Mouse (Mus musculus): ENCODE results near the gene Acot8. TPM values are rescaled to one million over a fixed set of nuclear protein-coding genes. Genes with fewer than 3 reads are reported as not detected.
A peak's percentile ranks its signal among the peaks of the same experiment; 100 is the strongest.

Gene Acot8
- 10 to 100 TPM; 13.1 to 13.5 TPM for total RNA-seq (2021)

DNA sequence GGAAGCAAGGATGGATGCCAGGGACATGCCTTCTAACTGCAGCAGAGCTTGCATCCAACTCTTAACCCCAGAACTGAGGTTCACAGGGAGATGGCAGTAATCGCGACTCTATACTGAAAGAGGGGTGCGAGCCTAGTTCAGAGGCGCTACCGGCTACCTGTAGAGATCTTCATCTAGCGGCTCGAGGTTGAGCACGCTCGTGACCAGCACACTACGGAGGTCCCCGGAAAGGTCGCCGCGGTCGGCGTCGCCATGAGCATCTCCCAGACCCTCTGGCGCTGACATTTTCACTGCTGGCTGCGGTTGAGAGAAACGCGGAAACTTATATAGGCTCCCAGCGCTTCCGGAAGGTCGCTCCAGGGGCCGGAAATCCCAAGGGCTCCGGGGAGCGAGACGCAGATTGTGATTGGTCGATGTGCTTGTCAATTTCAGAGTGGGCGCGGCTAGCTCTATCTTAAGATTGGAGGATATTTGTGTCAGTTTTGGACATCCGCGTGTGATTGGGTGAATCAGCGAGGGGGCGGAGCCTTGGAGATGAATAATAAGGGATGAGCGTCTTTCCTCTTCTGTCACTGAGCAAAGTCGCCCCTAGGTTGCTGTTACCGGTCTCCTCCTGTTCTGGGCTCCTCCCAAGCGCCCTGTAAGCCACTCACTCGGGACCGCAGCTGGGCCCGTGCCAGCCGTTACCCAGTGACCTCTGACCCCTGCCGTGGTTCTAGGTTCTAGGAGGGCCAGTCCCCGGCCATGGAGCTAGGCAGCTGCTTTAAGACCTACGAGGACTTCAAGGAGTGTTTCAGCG, at the start of gene Acot8, which contains the start of gene Zswim3:
Gene Acot8 (minus strand): TSS at position 350 of the 799 bp plus-strand sequence.
Gene Zswim3 (plus strand): TSS at position 566 of the 799 bp plus-strand sequence.
- peak; percentile 99 for DNase-seq

DNA sequence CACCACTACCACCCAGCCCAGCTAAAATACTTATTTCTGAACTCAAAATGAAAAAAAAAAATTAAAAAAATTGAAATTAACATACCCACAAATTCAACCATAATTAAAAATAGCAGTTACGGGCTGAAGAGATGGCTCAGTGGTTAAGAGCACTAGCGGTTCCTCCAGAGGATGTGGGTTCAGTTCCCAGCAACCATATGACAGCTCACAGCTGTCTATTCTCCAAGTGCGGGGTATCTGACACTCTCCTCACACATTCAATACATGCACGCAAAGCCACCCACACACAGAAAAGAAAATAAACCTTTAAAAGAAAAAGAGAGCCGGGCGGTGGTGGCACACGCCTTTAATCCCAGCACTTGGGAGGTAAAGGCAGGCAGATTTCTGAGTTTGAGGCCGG, 45.4 kb upstream of the Acot8 start:
- DNase-seq = no peak

DNA sequence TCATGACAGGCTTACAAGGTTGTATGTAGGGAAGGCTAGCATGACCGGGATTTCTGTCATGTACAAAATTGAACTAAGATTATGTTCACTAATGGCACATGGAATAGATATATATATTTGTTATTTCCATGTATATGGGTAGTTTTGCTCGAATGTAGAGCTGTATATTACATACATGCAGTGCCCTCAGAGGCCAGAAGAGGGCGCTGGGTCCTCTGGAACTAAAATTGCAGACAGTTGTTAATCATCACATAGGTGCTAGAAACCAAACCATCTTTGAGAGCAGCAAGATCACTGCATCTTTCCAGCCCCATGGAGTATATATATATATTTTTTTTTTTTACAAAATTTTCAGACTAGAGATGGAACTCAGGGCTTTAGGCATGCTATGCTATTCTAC, 41.1 kb upstream of the Acot8 start:
- no peak for DNase-seq

DNA sequence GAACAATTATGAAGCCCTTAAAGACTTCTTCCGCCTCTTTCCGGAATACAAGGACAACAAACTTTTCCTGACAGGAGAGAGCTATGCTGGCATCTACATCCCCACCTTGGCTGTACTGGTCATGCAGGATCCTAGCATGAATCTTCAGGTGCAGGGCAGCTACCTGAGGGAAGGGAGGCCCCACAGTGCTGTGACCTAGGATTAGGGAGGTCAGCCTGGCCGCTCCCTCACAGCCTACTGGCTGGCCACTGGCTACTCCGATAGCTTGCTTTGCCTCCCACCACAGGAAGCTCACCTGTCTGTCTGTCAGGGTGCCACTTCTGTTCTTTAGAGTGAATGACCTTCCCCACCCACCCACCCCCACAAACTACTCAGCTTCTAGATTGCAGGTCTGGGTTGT, 30.5 kb upstream of the Acot8 start:
- no peak for DNase-seq

DNA sequence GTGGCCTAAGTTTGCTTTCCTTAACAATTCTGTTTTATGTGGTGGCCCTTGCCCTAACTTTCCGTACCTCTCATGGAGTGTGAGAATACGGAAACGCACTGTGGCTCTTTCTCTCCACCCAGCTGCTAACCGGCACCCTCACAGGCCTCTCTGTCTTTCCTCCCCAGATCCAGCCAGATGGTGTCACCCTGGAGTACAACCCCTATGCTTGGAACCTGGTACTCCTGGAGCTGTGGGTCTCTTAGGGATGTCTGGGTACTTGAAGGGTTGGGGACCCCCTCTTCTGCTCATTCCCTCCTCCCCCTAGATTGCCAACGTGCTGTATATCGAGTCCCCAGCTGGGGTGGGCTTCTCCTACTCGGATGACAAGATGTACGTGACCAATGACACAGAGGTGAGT, 29.8 kb upstream of the Acot8 start:
- no peak for DNase-seq

DNA sequence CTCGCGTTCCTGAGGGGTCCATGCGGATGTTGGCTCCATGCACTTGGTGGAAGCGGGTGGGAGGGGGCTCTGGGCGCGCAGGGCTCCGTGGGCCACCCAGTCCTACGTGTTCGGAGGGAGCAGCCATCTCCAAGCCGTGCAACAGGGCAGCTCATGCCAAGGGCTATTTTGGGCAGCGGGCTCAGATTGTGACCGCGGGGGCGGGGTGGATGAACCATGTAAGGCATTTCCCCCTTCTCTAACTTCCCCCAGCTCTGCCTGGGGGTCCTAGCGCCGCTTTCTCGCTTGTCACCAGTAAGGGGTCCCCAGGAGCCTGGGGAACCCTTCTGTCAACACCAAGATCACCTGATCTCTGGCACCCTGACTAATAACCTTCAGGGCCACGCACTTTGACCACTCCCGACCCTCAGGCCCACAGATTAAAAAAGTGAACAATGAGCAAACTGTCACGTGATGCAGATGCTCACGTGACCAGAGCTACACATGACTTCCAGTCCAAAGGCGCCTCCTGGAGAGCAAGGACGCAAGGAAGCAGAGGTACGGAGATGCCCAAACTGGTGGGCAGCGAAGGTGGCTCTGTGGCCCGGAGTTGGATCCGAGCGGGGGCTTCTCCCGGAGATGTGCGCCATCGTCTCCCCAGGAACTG, 28.8 kb upstream of the Acot8 start, which contains the start of gene Neurl2:
Gene Neurl2 (minus strand): TSS at position 143 of the 646 bp plus-strand sequence.
- peak; percentile 93 for DNase-seq

DNA sequence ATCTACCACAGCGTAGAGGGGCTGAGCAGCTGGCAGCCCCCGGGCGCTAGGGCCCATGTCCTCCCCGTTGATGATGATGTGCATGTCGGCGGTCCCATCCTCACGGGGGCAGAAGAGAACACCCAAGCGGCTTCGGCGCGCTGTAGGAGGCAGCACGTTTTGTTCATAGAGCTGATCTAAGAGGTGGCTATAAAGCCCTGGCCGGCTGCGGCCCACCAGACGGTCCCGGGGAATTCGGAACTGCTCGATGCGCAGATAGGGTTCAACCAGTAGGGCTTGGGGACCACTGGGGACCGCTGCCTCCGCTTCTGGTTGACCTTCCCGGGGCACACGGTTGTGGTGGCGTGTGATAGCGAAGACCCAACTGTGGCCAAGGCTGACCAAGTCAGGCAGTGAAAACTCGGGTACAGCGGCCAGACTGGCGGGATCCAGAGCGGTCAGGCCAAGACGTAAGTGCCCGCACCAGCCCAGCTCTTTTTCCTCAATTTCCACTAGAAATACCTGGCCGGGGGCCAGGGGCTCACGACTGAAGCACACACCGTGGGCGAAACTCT, 28.1 kb upstream of the Acot8 start, which contains the start of gene Ctsa:
Gene Ctsa (plus strand): TSS at position 126 of the 554 bp plus-strand sequence.
- peak; percentile 85 for DNase-seq

DNA sequence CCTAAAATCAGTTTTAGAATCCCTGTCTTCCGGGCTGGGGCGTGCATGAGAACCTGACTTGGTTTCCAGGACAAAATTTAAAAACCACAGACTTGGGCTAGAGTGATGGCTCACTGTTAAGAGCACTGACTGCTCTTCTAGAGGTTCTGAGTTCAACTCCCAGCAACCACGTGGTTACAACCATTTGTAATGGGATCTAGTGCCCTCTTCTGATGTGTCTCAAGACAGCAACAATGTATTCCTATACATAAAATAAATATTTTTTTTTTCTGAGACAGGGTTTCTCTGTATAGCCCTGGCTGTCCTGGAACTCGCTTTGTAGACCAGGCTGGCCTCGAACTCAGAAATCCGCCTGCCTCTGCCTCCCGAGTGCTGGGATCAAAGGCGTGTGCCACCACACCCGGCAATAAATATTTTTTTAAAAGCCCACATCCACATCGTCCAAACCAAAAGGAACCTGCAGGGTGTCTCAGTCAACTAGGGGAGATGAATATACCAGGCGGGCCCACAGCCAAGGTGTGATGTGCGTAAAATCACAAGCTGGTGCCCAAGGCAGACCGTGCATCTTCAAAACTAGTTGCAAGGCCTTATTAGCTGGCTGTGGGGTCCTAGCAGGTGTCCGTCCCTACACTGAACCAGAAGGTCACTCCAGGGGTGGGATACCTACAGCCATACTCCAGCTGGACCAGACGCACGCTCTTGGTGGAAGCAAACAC, 27.5 kb upstream of the Acot8 start:
- no peak for DNase-seq

DNA sequence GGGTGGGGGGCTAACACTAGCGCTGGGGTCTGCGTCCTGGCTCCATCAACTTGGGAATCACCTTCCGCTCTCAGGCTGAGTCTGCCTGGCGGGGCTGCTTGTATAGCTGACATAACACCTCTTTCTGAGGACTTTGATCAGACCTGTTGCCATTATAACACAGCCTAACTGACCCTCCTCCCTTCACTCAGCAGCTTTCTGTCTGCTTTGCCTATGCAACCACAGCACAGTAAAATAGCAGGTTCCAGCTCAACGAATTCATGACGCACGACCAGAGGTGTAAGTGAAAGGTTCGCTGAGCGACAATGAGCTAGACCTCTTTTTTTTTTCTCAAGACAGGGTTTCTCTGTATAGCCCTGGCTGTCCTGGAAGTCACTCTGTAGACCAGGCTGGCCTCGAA, 26.3 kb upstream of the Acot8 start:
- DNase-seq = no peak

DNA sequence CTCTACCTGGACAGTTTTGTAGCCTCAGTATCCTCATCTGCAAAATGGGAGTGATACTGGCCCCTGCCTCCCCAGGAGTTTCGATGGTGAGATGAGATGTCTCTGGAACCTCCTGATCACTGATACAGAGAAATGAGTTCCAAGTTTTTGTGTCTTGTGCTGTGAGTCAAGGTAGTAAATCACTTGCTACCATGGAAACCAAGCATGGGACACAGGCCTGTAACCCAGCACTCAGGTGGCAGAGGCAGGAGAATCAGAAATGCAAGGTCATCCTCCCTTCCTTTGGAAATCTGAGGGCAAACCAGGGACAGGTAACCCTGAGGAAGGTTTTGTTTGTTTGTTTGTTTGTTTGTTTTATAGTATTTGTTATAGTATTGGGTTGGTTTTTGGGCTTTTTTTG, 24.4 kb upstream of the Acot8 start:
- DNase-seq = no peak

DNA sequence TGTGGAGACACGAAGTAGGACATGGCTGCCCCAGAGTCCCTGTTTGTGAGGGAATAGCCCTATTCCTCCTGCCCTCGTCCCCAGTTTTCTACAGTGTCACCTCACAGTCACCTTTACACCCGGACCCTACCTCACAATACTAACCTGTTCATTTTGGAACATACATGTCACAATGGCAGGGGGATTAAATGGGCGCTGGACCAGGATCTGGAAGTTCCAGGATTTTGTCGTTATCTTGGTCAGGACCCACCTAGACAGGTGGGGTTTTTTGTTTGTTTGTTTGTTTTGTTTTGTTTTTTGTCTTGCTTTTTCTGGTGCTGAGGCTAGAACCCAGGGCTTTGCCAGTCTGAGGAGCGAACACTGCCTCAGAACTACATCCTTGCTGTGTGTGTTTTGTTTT, 23.8 kb upstream of the Acot8 start, which contains the start of gene Spata25:
Gene Spata25 (minus strand): TSS at position 101 of the 400 bp plus-strand sequence.
- no peak for DNase-seq

DNA sequence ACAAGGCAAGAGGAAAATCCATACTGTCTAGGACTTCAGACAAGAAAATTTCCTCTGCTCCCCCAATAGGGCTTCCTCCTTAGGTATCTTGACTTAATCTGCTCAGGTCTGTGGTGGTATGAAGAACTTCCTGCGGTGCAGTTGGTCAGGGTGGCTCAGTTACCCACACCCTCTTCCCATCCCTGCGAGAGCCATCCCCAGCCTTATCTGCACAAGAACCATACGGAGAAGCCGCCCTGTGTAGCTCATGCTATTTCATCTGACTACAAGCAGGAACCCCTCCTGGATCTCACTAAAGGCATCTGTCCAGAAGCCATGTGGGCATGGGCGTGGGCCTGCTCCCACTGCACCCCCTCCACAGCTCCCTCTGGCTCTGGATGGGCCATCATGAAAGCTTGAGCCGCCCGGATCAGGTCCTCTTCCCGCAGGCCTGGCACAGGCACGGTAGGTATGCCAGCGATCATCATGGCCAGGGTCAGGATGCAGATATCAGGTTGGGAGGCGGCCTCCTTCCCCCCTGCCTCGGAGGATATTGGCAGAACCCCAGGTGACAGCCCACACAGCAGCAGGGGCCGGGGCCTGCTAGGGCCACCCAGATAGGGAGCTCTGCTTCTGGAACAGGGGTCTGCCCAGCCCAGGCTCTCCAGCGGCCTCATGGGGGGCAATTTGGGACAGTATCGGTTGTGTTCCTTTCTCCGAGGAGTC, 22.6 kb upstream of the Acot8 start:
- DNase-seq = no peak

DNA sequence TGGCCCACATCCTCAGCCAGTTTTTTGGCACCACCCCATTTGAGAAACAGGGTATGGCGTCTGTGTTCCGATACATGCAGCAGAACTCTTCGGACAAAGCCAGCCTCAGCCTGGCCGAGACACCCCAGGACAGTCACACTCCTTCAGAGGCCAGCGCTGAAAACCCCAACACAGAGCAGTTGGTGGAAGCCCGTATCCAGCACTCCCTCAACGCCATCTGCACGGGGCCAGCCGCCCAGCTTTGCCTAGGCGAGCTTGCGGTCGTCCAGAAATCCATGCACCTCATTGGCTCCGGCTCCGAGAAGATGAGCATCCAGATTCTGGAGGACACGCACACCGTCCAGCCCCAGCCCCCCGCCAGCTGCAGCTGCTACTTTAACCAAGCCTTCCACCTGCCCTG, 20.8 kb upstream of the Acot8 start:
- no peak for DNase-seq

DNA sequence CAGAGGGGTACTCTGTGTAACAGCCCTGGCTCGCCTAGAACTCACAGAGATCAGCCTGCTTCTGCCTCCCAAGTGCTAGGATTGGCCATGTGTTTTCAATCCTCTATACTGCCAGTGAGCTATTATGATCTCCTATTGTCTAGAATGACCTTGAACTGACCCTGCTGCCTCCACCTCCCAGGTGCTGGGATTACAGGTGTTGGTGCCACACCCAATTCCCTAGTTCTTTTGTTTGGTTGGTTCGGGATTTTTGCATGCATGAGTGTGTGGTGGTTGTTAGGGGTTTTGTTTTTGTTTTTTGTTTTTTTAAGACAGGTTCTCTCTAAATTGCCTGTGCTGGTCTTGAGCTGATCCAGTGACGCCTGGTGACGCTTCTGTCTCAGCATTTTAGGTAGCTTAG, 19.3 kb upstream of the Acot8 start:
- no peak for DNase-seq

DNA sequence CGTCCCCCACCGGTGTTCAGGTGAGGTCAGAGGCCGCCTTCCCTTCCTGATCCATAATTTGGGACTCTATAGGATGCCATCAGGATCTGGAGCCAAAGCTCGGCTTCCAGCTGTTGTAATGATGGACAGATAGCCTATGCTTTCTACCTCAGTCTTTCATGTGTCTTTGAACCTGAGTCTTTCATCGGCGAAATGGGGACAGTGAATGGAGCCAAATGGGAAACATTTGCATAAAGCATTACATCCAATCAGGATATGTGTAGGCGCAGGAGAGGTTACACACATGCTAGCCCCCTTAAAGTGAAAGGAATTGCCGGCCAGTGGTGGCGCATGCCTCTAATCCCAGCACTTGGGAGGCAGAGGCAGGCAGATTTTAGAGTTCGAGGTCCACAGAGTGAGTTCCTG, 18.5 kb upstream of the Acot8 start:
- peak; percentile 40 for DNase-seq

DNA sequence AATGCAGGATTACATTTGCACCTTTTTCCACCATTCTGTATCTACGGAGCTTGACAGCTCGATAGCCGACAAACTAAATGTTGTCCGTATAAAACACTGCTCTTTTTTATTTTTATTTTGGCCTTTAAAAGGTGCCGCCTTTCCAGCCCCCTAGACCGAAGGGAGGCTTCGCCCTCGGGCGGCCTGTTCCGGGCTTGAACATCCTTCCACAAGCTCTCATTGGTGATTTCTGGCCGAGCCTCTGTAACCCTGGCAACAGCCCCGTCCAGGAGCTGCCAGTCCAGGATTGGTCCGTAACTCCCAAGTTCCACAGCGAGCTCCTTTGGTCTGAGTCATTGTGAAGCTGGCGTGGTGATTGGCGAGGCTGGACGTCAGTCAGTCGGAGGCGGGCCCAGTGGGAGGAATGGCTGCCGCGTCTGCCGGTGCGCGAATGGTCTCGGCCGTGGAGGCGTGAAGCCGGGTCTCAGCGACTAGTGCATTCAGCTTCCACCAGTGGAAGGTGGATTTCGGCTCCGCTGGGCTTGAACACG, 18.0 kb upstream of the Acot8 start, which contains the start of gene Zswim1:
Gene Zswim1 (plus strand): TSS at position 51 of the 530 bp plus-strand sequence.
- DNase-seq = peak; percentile 100

DNA sequence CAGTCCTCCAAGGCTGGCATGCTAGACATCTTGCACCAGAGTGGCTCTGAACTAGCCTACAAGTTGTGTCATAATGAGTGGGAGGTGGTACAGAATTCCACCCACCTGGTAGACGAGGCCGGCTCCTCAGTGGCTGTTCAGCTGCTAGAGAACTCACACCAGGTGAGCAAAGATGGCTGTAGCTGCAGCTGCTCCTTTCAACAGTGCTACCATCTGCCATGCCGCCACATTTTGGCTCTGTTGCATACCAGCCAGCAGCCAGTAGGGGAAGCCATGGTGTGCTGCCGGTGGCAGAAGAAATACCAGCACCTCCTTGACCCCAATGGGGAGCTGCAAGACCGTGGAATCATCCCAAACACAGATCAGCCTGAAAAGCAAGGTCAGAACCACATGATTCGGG, 16.4 kb upstream of the Acot8 start:
- DNase-seq = no peak

DNA sequence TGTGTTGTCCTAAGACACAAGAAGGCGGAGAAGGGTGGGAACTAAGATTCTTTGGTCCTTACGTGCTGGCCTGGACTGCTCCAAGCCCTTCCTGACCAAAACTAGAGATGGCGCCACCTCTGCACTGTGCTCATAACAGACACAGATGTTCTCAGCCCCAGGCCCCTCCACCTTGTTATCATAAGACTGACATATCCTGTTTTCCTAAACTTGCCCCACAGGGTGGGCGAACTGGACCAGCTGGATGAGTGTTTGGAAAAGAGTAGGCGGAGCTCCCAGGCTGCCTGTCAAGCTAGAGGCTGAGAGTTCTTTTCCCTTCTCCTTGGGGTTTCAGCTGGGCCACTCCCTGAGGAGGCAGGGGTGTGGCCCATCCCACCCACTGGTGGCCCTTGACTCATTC, 13.0 kb upstream of the Acot8 start:
- DNase-seq = no peak

DNA sequence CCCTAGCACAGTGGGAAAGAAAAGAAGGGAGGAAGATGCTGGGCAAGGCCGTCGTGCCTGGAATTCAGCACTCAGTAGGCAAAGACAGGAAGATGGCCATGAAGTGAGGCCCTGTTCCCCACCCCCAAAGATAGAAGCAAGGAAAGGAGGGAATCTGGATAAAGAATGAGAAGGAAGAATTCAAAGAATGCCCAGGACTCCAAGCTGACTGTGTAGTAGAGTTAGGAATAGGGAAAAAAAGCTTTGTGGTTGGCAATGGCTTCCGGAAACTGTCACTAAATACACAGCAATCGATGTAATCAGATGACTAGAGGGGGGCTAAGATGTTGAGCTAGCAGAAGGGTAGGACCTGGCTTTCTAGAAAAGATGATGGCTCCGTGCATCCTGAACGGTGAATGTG, 12.5 kb upstream of the Acot8 start:
- DNase-seq = no peak

DNA sequence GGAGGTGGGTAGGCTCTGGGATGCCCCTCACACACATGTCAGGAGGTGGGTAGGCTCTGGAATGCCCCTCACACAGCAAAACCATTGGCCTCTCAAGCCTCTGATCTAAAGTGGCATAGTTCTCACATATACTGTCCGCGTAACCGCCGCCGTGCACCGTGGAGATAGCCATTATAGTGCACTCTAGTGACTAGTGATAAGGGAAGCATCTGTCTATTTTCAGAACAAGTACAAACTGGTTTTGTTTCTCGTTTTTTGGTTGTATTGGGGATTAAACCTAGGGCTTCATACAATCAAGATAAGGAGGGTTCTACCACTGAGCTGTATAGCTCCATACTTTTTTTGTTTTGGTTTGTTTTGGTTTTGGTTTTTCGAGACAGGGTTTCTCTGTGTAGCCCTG, 11.1 kb upstream of the Acot8 start:
- DNase-seq = no peak

DNA sequence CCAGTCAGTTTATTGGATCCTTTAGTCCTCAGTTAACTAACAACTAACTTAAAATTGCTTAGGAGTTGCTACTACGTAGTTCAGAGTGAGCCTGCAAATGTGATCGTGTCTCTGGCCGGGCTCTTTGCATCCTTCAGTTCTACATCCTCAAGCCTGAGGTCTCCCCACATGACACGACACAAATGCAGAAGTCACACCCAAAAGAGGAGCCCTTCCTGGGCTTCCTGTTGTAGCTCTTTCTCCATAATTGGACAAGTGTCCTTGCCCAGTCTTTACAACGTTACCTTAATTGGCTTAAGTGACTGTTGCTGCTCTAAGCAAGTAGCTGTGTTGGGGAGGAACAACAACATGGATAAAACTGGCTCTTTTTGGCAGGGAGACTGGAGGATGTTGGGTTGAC, 10.7 kb upstream of the Acot8 start:
- DNase-seq = no peak

DNA sequence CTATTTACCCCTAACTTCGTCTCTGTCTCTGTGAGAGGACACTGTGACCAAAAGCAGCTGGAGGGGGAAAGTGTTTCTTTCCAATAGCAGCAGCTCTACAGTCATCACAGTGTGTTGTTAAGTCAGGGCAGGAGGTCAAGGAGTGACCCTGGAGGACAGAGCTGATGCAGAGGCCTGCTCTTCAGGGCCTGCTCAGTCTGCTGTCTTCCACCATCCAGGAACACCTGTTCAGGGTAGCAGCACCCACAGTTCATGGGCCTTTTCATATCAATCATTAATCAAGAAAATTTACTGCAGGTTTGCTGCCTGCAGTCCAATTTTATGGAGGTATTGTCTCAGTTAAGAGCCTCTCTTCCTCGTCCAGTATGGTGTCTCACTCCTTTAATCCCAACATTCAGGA, 8.9 kb upstream of the Acot8 start:
- DNase-seq = no peak
